Mouse (Mus musculus) forebrain, embryonic 12.5 days (tissue): ENCODE measurements at regions not wholly inside any gene's neighbourhood (a gene's known extent, or its start where the extent isn't known, plus 50 kb on each side); places are given as distances from the start of the nearest gene placed in this dataset.

ENCODE experiments used
- ATAC-seq: fragments of 200-750 bp; cut with Nextera tagmentation; 2 replicates; pipeline ENCODE4 v1.8.0; 2017; ENCODE audit warnings: moderate TSS enrichment; ENCODE audit not compliant: low FRiP score
- H3K27ac ChIP-seq: fragments of 300-500 bp; sonication (generic); 2 replicates; pipeline ENCODE4 v1.5.1; 2016; ENCODE audit warnings: mild to moderate bottlenecking
- H3K27me3 ChIP-seq: fragments of 300-500 bp; sonication (generic); 2 replicates; pipeline ENCODE4 v1.6.1; 2016; ENCODE audit warnings: mild to moderate bottlenecking
- H3K36me3 ChIP-seq: fragments of 300-500 bp; sonication (generic); replicated peaks from 2 replicates; pipeline ENCODE4 v1.6.1; 2016; ENCODE audit warnings: mild to moderate bottlenecking
- H3K4me1 ChIP-seq: fragments of 300-500 bp; sonication (generic); 2 replicates; pipeline ENCODE4 v1.6.1; 2016
- H3K4me2 ChIP-seq: fragments of 300-500 bp; sonication (generic); 2 replicates; pipeline ENCODE4 v1.6.1; 2016; ENCODE audit warnings: mild to moderate bottlenecking, moderate library complexity
- H3K4me3 ChIP-seq: fragments of 300-500 bp; sonication (generic); replicated peaks from 2 replicates; pipeline ENCODE4 v1.5.1; 2016; ENCODE audit warnings: mild to moderate bottlenecking
- H3K9ac ChIP-seq: fragments of 300-500 bp; sonication (generic); 2 replicates; pipeline ENCODE4 v1.6.1; 2016; ENCODE audit warnings: mild to moderate bottlenecking
- H3K9me3 ChIP-seq: fragments of 300-500 bp; sonication (generic); 2 replicates; pipeline ENCODE4 v1.6.1; 2016
- WGBS: fragments of 180-500 bp; shearing (Covaris S2); methylation state at CpG from one replicate; pipeline ENCODE4 v1.1.7; 2016; 5-methylcytosine and 5-hydroxymethylcytosine counted together

DNA sequence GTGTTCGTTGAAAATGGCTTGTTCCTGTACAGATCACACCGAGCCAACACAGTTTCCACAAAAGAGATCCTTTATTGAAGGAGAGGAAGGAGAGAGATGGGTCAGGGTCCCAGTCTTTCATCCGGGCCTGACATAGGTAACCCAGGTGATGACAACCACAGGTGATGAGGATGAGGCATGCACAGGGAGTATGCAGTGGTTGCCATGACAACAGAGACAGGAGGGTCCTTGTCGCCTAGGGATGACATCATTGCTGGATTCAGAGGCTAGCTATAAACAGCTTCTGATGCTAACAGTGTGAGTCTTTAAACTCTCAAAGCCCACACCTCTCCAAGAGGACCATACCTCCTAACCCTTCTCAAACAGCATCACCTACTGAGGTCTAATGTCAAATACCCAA is 327.0 kb upstream of the Prox1 start:
- H3K4me3 ChIP-seq: no peak overlapping the region
- no peak overlapping the region for H3K4me2 ChIP-seq
- H3K9me3 ChIP-seq: no peaks in the 10 kb centered on the region
- no peaks in the 10 kb centered on the region for H3K27me3 ChIP-seq
- H3K27ac ChIP-seq: no peak overlapping the region
- H3K9ac ChIP-seq: no peak overlapping the region
- WGBS: 90% methylated on average over 4 of the region's 4 CpGs
- ATAC-seq: no peak
- H3K36me3 ChIP-seq: no peaks in the 10 kb centered on the region
- H3K4me1 ChIP-seq: no peaks in the 10 kb centered on the region; the same call in 1 of the 2 replicates

DNA sequence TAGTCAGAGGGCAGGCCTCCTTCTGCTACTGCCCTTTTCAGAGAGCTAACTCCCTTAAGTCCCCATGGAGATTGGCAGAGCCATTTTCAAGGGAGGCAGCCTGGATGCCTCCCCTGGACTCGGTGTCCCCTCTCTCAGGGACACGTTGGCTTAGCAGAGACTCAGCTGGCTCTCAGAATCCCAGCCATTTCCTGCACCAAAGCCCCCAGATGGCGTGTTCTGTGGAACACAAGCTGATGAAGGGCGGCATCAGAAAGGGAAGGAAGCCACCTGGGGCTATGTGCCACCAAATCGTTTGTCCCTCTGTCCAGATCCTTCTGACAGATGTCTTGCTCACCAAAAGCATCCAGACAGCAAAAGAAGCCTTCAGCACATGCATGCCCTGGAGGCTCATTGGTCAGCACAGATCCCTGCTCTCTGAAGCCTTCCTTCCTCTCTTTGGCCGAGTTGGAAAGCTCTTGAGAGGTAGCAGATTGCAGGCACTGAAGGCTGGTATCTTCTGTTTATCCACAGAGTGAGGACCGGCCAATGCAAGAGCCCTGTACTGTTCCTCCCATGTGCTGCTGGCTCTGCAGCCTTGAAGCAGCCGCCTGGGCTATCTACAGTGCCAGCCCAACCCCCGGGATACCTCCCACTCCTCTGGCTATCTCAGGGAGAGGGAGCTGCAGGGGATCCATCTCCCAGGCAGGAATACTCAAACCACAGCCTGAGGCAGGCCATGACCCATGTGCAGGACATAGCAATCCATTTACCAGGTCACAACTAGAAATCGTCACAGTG is 325.4 kb upstream of the Prox1 start:
- Histone ChIP-seq H3K9me3 (no peaks in the 10 kb centered on the region), H3K4me3 (no peak overlapping the region), H3K9ac (no peak overlapping the region), H3K4me2 (no peak overlapping the region), H3K4me1 (no peaks in the 10 kb centered on the region; the same call in 1 of the 2 replicates), H3K27ac (no peak overlapping the region), H3K27me3 (no peaks in the 10 kb centered on the region), H3K36me3 (no peaks in the 10 kb centered on the region)
- WGBS: 74% methylated on average over 10 of the region's 10 CpGs
- no peak for ATAC-seq

DNA sequence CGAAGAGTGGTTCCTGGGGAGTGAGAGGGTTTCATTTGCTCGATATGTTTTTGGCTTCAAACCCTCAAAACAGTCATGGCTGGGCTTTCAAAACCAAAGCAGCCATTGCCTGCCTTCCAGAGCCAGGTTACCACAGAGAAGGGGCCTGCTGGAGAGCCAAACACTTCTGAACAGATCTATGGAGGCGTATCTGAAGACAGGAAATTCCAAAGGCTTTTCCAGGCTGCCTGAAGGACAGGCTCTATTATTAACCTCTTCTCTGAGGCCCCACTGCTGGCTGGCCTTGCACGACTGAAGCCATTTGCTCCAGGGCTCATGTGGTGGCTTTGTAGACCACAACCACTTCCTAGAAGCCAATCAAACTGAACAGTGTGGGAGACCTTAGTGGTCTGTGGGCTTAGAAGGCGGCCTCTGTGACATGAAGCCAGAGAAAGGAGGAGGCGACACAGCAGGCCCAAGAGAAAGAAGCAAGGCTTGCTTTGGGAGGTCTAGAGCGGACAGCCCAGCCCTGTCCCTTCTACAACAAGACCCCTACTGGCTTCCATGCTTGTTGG is 316.1 kb upstream of the Prox1 start:
- 79% methylated on average over 7 of the region's 7 CpGs for WGBS

DNA sequence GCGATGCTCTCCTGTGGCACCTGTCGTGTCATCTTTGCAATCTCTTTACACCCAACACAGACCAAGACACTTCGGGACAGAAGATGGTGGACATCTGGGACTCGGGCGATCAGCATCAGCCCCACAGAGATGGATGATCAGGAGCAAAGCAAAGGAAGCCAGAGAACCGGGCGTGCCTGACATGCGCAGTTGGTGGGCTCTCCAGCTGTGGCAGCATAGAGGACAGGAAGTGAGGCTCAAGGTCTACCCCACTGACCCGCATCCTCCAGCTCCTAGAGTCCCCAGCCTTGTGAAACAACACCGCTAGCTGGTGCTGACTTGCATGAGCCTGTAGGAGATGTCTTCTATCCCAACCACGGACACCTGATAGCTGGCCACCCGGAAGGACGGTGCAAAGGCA is 312.9 kb upstream of the Prox1 start:
- H3K4me3 ChIP-seq: no peak overlapping the region
- ATAC-seq: no peak
- H3K27me3 ChIP-seq: no peaks in the 10 kb centered on the region
- H3K9ac ChIP-seq: no peak overlapping the region
- H3K9me3 ChIP-seq: 0 out of 2 replicates have a peak, but pooled peaks cover 3% of the 10 kb centered on the region
- no peak overlapping the region for H3K27ac ChIP-seq
- H3K4me1 ChIP-seq: no peaks in the 10 kb centered on the region
- H3K36me3 ChIP-seq: no peaks in the 10 kb centered on the region
- 92% methylated on average over 13 of the region's 13 CpGs for WGBS
- H3K4me2 ChIP-seq: no peak overlapping the region

More for the DNA sequence above, 316.1 kb upstream of the Prox1 start:
- Histone ChIP-seq H3K36me3 (no peaks in the 10 kb centered on the region), H3K4me3 (no peak overlapping the region), H3K4me2 (no peak overlapping the region), H3K27me3 (no peaks in the 10 kb centered on the region), H3K27ac (no peak overlapping the region), H3K9ac (no peak overlapping the region), H3K9me3 (no peaks in the 10 kb centered on the region), H3K4me1 (no peaks in the 10 kb centered on the region)
- ATAC-seq: no peak

DNA sequence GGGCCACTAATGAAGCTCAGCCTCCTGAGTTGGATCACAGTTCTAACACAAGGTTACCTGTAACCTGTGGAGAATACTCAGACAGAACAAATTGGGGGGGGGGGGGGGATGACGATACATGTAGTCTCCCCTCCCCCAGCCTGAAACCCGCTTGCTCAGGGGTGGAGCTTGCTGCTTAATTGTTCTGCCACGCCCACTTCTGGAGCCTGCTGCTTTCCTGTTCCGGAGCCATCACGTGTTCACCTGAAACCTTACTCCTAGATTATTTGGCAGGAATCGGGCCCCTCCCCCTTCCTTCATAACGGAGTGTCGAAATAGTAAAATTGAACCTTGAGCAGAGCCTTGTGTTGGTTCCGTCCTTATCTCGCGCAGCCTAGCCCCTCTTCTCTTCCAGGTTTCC is 310.6 kb upstream of the Prox1 start:
- no peaks in the 10 kb centered on the region for H3K27me3 ChIP-seq
- WGBS: 74% methylated on average over 11 of the region's 11 CpGs
- ATAC-seq: no peak
- H3K4me1 ChIP-seq: no peaks in the 10 kb centered on the region
- 0 out of 2 replicates have a peak, but pooled peaks cover 3% of the 10 kb centered on the region for H3K9me3 ChIP-seq
- H3K4me3 ChIP-seq: no peak overlapping the region
- no peaks in the 10 kb centered on the region for H3K36me3 ChIP-seq
- H3K4me2 ChIP-seq: no peak overlapping the region
- H3K27ac ChIP-seq: no peak overlapping the region
- no peak overlapping the region for H3K9ac ChIP-seq

DNA sequence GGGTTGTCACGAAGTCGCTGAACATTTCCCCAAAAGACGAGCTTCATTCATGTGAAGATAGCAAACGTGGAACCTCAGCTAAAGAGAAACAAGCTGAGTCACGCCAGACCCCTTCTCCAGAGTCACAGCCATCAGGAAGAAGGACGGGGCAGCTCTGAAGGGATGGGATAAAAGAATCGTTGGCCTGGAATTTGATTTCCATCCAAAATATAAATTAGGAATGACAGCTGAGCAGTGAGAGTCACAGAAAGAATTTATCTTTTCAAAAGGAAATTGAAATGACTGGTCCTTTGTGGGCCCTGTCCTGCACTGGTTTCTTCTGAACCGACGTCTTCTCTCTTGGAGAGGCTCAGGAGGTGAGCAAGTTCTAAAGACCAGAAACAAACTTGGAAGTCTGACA is 310.1 kb upstream of the Prox1 start:
- Histone ChIP-seq H3K4me3 (no peak overlapping the region), H3K9me3 (0 out of 2 replicates have a peak, but pooled peaks cover 3% of the 10 kb centered on the region), H3K9ac (no peak overlapping the region), H3K36me3 (no peaks in the 10 kb centered on the region), H3K27me3 (no peaks in the 10 kb centered on the region), H3K4me2 (no peak overlapping the region), H3K4me1 (no peaks in the 10 kb centered on the region), H3K27ac (no peak overlapping the region)
- no peak for ATAC-seq
- 68% methylated on average over 9 of the region's 9 CpGs for WGBS

DNA sequence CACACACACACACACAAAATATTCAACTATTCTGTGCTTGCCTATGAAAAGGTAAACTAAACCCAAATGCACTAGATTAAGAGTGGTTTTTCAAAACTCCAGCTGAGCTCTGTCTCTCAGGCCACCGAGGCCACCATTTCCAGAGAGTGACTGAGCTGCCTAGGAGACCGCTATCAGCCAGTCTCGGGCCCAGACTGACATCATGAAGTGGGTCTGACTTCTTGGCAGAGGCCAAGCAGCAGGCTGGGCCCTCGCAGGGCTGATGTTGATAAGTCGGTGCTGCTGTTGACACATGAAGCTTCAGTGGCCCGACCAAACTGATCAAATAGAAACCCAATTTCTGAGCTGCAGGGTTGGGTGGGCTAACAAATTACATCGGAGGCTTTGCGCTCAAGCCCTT is 302.2 kb upstream of the Prox1 start:
- H3K27me3 ChIP-seq: no peaks in the 10 kb centered on the region
- 87% methylated on average over 8 of the region's 8 CpGs for WGBS
- no peaks in the 10 kb centered on the region for H3K9me3 ChIP-seq
- no peak for ATAC-seq
- no peak overlapping the region for H3K9ac ChIP-seq
- H3K36me3 ChIP-seq: no peaks in the 10 kb centered on the region
- 0 out of 2 replicates have a peak, but pooled peaks cover 3% of the 10 kb centered on the region for H3K4me1 ChIP-seq
- H3K4me2 ChIP-seq: no peak overlapping the region
- no peak overlapping the region for H3K27ac ChIP-seq
- no peak overlapping the region for H3K4me3 ChIP-seq

DNA sequence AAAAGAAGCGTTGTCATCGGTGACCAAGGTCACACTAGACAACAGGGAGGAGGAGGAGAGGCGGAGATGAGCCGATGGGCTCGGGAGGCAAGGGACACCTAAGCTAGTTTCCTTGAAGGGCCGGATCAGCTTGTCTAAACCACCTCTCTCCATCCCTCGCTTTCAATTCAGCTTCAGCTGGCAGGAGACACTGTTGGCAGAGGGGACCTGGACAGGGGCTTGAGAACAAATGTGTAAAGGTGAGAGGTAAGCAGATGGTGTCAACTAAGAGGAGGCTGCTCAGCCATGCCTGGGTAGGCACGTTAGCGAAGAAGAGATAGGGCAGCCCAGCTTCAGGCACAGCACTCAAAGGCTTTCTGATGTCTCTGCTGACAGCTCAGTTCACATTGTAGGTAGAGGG is 299.8 kb upstream of the Prox1 start:
- no peak overlapping the region for H3K27ac ChIP-seq
- no peak overlapping the region for H3K9ac ChIP-seq
- no peak overlapping the region for H3K4me2 ChIP-seq
- no peaks in the 10 kb centered on the region for H3K36me3 ChIP-seq
- H3K9me3 ChIP-seq: no peaks in the 10 kb centered on the region
- H3K4me3 ChIP-seq: no peak overlapping the region
- ATAC-seq: no peak
- 0 out of 2 replicates have a peak, but pooled peaks cover 3% of the 10 kb centered on the region for H3K4me1 ChIP-seq
- peaks cover 1% of the 10 kb centered on the region; the same call in 1 of the 2 replicates for H3K27me3 ChIP-seq
- WGBS: 82% methylated on average over 9 of the region's 9 CpGs

DNA sequence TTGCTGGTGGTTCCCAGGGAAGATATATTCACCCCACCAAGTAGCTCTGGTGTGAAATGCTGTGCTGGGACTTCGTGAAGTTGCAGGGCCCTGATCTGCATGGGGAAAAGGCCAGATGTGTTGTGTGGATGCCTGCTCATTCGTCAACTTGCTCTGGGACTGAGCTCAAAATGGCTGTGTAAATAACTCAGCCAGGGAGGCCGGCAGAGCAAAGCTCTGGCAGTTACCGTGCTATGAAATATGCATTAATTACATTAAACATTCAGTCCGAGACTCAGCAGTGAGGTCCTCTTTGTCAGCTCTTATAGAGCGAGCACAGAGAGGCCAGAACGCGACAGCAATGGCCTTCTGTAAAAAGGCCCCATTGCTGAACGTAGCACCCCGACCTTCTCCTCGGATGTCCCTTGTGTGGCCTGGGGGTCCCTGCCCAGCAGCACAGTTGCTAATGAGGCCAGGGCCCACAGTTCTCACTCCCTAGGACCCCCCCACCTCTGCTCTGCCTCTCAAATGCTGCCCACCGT is 287.1 kb upstream of the Prox1 start:
- no peak overlapping the region; the same call in 1 of the 2 replicates for H3K27ac ChIP-seq
- 44% methylated on average over 12 of the region's 12 CpGs for WGBS
- no peak overlapping the region for H3K4me3 ChIP-seq
- peaks cover 14% of the 10 kb centered on the region for H3K4me1 ChIP-seq
- H3K9ac ChIP-seq: no peak overlapping the region; the same call in 1 of the 2 replicates
- H3K27me3 ChIP-seq: no peaks in the 10 kb centered on the region
- H3K4me2 ChIP-seq: no peak overlapping the region
- H3K9me3 ChIP-seq: no peaks in the 10 kb centered on the region
- ATAC-seq: no peak
- H3K36me3 ChIP-seq: no peaks in the 10 kb centered on the region

DNA sequence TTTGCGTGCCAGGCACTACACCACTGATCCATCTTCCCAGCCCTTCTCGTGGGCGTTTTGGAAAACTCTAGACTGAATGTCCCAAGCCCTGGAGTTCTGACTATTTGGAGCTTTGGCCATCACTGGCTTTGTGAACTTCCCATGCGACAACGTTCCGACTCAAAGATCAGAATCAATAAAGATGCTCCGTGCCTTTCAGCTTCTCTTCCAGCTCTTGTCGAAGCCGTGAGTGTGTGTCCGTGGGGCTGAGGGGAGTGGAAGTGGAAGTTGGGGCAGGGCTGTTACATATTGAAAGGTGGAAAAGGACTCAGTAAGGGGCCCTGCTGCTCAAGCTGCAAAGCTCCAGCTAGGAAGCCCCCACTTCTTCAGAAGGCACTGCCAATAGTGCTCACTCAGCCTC is 283.0 kb upstream of the Prox1 start:
- no peak for ATAC-seq
- no peak overlapping the region for H3K4me2 ChIP-seq
- peaks cover 20% of the 10 kb centered on the region for H3K4me1 ChIP-seq
- H3K27ac ChIP-seq: no peak overlapping the region
- no peaks in the 10 kb centered on the region for H3K36me3 ChIP-seq
- H3K9ac ChIP-seq: no peak overlapping the region
- H3K9me3 ChIP-seq: no peaks in the 10 kb centered on the region
- H3K27me3 ChIP-seq: no peaks in the 10 kb centered on the region
- WGBS: 91% methylated on average over 10 of the region's 10 CpGs
- H3K4me3 ChIP-seq: no peak overlapping the region

DNA sequence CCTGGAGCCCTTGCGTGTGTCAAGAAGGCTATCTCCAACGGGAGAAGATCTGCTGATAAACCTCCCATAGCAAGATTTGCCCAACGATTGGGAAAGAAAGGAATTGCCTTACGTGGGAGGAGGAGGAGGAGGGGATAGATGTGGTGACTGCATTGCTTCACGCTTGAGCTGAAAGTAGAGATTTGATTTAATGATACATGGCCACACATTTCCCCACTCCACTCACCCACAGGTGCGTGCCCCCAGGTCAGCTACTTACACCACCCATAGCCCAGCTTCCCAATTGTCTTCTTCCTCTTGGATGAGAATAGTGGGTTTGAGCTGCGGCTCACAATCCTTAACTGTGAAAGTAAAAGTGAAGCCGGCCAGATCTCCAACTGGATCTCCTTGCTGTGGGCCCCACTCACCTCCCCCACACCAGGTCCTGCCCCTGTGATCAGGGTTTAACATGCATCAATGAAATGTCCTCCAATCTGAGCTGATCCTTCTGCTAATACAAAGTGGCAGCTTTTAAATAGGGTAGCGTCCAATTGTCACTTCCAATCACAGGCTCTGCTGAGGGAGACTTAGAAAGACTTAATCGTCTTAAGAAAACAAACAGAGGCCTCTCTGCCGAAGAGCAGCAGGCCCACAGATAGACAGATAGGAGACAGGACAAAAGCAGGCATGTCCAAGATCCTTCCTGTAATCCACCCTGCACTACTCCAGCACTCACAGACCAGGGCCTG is 281.8 kb upstream of the Prox1 start:
- 0 out of 2 replicates have a peak overlapping the region, but pooled peaks have one; percentile 29 for H3K9ac ChIP-seq

DNA sequence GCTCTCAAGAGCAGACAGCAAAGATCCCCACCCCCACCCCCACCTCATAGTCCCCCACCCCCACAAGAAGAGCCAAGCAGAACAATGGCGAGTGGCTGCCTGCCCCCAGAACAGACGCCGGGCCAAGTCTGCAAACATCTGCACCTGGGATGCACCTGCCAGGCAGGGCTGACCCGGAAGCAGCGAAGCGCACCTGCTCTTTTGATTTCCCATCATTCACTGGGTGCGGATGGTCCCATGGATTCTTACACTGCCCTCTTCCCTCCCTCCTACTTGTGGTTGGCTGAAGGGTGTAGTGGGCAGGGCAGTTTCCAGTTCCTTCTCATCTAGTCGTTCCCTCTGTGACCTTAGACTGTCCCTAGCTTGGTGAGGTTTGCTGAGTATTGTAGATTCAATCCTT is 277.7 kb upstream of the Prox1 start:
- H3K4me3 ChIP-seq: no peak overlapping the region
- no peaks in the 10 kb centered on the region for H3K9me3 ChIP-seq
- H3K36me3 ChIP-seq: no peaks in the 10 kb centered on the region
- no peak for ATAC-seq
- H3K9ac ChIP-seq: no peak overlapping the region
- H3K4me1 ChIP-seq: peaks cover 11% of the 10 kb centered on the region
- 36% methylated on average over 8 of the region's 8 CpGs for WGBS
- H3K4me2 ChIP-seq: no peak overlapping the region
- H3K27me3 ChIP-seq: peaks cover 14% of the 10 kb centered on the region
- H3K27ac ChIP-seq: no peak overlapping the region

More for the DNA sequence above, 281.8 kb upstream of the Prox1 start:
- Histone ChIP-seq H3K27ac (no peak overlapping the region), H3K4me1 (peaks cover 15% of the 10 kb centered on the region; the same call in 1 of the 2 replicates), H3K27me3 (peaks cover 10% of the 10 kb centered on the region), H3K4me3 (no peak overlapping the region), H3K4me2 (no peak overlapping the region), H3K9me3 (no peaks in the 10 kb centered on the region), H3K36me3 (no peaks in the 10 kb centered on the region)
- ATAC-seq: no peak
- 48% methylated on average over 11 of the region's 11 CpGs for WGBS
